Mouse (Mus musculus): ENCODE data around the gene Nap1l1.

- no peak for TF ChIP-seq CTCF (IDR thresholded peaks at IDR 0.05; ENCODE audit: low read depth, low read length)
- no peak for TF ChIP-seq POLR2A (IDR thresholded peaks at IDR 0.05; ENCODE audit: insufficient read depth, low read length)
Measured at GRCm38 (mm10) chr10:111543106-111543505, 70.1 kb downstream of the Nap1l1 start.
